Mouse (Mus musculus) ES-Bruce4 (cell line): Measurements from ENCODE around the gene Fxyd2. TPM values are rescaled to one million over a fixed set of nuclear protein-coding genes. Genes with fewer than 3 reads are reported as not detected.

ENCODE experiments used
- H3K27ac ChIP-seq: 2 replicates; pipeline ENCODE4 v1.5.1; 2012; ENCODE audit warnings: low read length, inconsistent platforms; ENCODE audit not compliant: insufficient read depth
- H3K27me3 ChIP-seq: 2 replicates; pipeline ENCODE4 v1.6.1; 2012; ENCODE audit warnings: mild to moderate bottlenecking, low read length, inconsistent platforms; ENCODE audit not compliant: control insufficient read depth, poor library complexity, insufficient read depth, severe bottlenecking
- H3K36me3 ChIP-seq: 2 replicates; pipeline ENCODE4 v1.6.1; 2012; ENCODE audit warnings: inconsistent platforms, mild to moderate bottlenecking, low read length, moderate library complexity; ENCODE audit not compliant: control insufficient read depth, poor library complexity, insufficient read depth, severe bottlenecking
- H3K4me1 ChIP-seq: one replicate; pipeline ENCODE4 v1.8.1; 2011; ENCODE audit warnings: low read length; ENCODE audit not compliant: control insufficient read depth, insufficient read depth
- H3K4me3 ChIP-seq: 2 replicates; pipeline ENCODE4 v1.5.1; 2011; ENCODE audit warnings: low read depth, mild to moderate bottlenecking, low read length
- H3K9ac ChIP-seq: 2 replicates; pipeline ENCODE4 v1.6.1; 2012; ENCODE audit warnings: low read depth, mild to moderate bottlenecking, inconsistent platforms; ENCODE audit not compliant: poor library complexity, severe bottlenecking
- H3K9me3 ChIP-seq: replicated peaks from 2 replicates; pipeline ENCODE4 v1.6.1; 2012; ENCODE audit warnings: mild to moderate bottlenecking, low read length, inconsistent platforms; ENCODE audit not compliant: control insufficient read depth, poor library complexity, insufficient read depth, severe bottlenecking
- CTCF ChIP-seq: IDR thresholded peaks from one replicate; pipeline ENCODE4 v1.8.1; 2011; ENCODE audit warnings: low read depth, low read length
- EP300 ChIP-seq: IDR thresholded peaks from 2 replicates; pipeline ENCODE4 v1.6.1; 2011; ENCODE audit warnings: low read depth, low read length; ENCODE audit not compliant: insufficient read depth
- POLR2A ChIP-seq: IDR thresholded peaks from one replicate; pipeline ENCODE4 v1.8.1; 2011; ENCODE audit warnings: low read length; ENCODE audit not compliant: insufficient read depth
- polyA plus RNA-seq: library from polyadenylated mRNA; stranded (reverse); fragments of >200 nt; gene quantifications from 2 replicates; pipeline ENCODE4 v1.2.4, GENCODE M21; 2011; ENCODE audit warnings: low read depth; ENCODE audit not compliant: missing spikeins, insufficient read depth, insufficient read length

Fxyd2 gene
- polyA plus RNA-seq, 1 experiment, result not detected

DNA sequence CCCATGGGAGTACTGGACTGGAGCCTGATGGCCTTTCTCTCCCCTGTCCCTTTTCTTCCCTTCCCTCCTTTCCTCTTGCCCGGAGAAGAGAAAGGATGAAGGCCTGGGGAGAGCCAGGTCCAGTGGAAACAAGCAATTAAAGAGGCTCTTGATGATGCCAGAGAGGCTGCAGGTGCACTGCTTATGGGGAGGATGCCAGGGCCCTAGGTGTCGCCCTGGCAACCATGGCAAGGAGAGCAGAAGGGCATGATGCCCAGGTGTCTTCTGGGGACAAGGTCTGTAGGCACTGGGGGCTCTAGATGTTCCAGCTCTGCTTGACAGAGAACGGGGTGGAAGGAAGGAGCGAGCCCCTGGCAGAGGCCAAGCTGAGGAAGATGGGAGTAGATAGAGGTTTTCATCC is 50.2 kb downstream of the Fxyd2 start:
- H3K27ac ChIP-seq, result no peak overlapping the region
- H3K4me3 ChIP-seq, result no peak overlapping the region
- H3K9ac ChIP-seq, result no peak overlapping the region
- H3K9me3 ChIP-seq, result no peaks in the 10 kb centered on the region
- no peaks in the 10 kb centered on the region for H3K36me3 ChIP-seq
- TF ChIP-seq CTCF, result no peak
- no peak for TF ChIP-seq POLR2A
- no peak for TF ChIP-seq EP300
- no peaks in the 10 kb centered on the region for H3K4me1 ChIP-seq
- no peaks in the 10 kb centered on the region for H3K27me3 ChIP-seq

DNA sequence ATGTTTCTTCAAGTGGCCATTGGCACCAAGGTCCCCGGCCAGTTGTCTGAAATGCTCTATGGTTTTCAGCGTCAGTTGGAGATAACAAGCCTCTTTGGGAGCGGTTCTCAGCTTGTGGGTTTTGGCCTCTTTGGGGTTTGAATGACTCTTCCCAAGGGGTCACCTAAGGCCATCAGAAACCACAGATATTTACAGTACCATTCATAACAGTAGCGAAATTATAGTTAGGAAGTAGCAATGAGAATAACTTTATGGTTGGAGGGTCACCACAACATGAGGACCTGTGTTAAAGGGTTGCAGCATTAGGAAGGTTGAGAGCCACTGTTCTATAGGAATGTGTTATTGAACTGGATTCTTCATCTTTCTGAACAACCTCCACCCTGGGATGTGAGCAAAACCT is 51.9 kb downstream of the Fxyd2 start:
- Histone ChIP-seq H3K4me3 (no peak overlapping the region), H3K27me3 (no peaks in the 10 kb centered on the region), H3K4me1 (no peaks in the 10 kb centered on the region), H3K36me3 (no peaks in the 10 kb centered on the region), H3K9me3 (no peaks in the 10 kb centered on the region), H3K9ac (no peak overlapping the region), H3K27ac (no peak overlapping the region)
- TF ChIP-seq EP300 (no peak), CTCF (no peak), POLR2A (no peak)

DNA sequence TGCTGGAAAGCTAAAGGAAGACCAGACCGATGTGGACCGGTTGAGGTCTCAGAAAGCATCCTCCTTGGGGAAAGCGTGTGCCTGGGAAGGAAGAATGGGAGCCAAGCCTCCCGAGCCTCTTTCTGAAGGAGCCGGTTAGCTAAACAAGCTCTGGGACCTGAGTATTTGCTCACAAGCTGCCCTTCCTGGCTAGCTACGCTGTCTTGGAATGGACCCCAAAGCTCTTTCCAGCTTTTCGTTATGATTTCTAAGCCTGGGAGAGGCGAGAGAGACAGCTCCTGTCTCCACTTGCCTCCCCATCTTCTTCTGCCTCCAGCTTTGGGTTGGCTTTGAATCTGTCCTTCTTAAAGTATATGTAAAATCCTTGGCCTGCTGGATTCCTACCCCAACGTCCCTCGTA is 54.6 kb downstream of the Fxyd2 start:
- Histone ChIP-seq H3K36me3 (no peaks in the 10 kb centered on the region), H3K4me1 (no peaks in the 10 kb centered on the region), H3K27ac (no peak overlapping the region), H3K9ac (no peak overlapping the region), H3K9me3 (no peaks in the 10 kb centered on the region), H3K27me3 (no peaks in the 10 kb centered on the region), H3K4me3 (no peak overlapping the region)
- TF ChIP-seq EP300 (no peak), POLR2A (no peak), CTCF (no peak)

DNA sequence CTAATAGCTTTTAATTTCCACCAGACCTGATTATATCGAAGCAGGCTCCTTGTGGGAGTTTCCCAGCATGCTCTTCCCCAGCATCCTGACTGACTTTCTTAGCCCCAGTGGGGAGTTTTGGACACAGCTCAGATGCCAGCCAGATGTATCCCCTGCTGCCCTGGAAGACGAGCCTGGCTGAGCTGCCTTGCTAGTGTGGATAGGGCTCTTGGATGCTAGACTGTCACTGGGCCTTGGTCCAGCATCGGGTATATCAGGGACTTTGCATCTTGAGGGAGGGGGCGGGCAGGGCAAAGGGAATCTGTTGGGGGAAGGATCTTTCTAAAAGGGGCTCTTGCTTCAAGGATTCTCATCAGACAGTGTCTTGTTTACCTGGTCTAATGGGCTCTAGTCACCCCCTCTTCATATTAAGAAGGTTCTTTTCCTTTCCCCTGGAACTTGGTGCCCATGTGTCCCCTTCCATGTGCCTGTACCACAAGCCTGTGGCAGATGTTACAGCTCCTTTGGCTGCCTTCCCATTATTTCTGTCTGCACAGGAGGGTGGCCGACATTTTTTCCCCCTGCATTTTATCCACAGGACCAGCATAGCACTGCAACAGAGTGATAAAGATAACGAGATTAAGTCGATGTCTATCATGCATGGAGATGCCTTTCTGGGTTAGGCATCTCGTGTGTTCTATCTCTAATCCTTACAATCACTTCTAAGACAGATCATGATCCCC is 55.6 kb downstream of the Fxyd2 start:
- H3K4me1 ChIP-seq, result no peaks in the 10 kb centered on the region
- H3K4me3 ChIP-seq, result no peak overlapping the region
- no peaks in the 10 kb centered on the region for H3K9me3 ChIP-seq
- no peak overlapping the region for H3K9ac ChIP-seq
- no peak overlapping the region for H3K27ac ChIP-seq
- TF ChIP-seq EP300 (no peak), POLR2A (no peak), CTCF (no peak)
- H3K27me3 ChIP-seq, result no peaks in the 10 kb centered on the region
- no peaks in the 10 kb centered on the region for H3K36me3 ChIP-seq

DNA sequence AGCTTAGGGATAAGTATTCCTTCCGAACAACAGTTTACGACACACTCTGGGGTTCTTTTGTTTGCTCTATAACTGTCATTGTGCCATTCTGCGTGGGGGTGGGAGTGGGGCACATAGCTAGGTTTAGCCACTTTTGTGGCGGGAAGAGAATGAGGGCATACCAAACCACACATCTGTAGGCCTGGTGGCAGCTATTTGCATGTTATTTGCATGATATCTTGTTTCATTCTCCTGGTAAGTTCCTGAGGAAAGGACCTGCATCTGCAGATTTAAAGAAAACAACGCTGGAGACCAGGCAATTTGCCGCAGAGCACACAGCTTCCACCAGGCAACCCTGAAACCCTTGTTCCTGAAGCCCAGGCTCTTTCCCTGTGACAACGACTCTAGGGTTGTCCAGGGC is 57.7 kb downstream of the Fxyd2 start:
- H3K36me3 ChIP-seq, result no peaks in the 10 kb centered on the region
- TF ChIP-seq EP300, result no peak
- TF ChIP-seq POLR2A, result no peak
- TF ChIP-seq CTCF, result no peak
- H3K9ac ChIP-seq, result no peak overlapping the region
- H3K27me3 ChIP-seq, result no peaks in the 10 kb centered on the region
- no peak overlapping the region for H3K27ac ChIP-seq
- H3K4me3 ChIP-seq, result no peak overlapping the region
- no peaks in the 10 kb centered on the region for H3K4me1 ChIP-seq
- H3K9me3 ChIP-seq, result no peaks in the 10 kb centered on the region

DNA sequence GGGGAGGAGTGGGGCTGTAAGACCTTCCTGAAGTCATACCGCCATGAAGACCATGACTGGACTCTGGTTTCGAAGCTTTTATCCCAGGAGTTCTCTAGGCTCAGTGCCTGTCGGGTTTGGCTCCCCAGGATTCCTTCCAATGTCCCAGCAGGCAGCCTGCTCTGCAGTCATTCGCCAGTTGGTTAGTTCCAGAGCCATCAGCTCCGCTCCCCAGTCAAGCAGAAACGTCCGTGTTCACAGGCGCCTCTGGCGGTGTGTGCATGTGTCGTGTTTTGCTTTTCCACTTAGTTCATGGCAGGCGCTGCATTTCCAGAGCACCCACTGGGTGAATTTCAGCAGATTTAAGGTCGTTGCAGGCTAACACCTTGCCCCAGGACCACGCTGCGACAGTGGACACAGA is 58.9 kb downstream of the Fxyd2 start:
- Histone ChIP-seq H3K27ac (no peak overlapping the region), H3K4me3 (no peak overlapping the region)
- no peak for TF ChIP-seq EP300
- TF ChIP-seq POLR2A, result no peak
- no peak for TF ChIP-seq CTCF

More for the DNA sequence above, 58.9 kb downstream of the Fxyd2 start:
- Histone ChIP-seq H3K4me1 (no peaks in the 10 kb centered on the region), H3K9me3 (no peaks in the 10 kb centered on the region), H3K27me3 (no peaks in the 10 kb centered on the region), H3K36me3 (no peaks in the 10 kb centered on the region), H3K9ac (no peak overlapping the region)

Other genes starting within 250 kb of the Fxyd2 start
- gene BC049352, start 217.7 kb upstream of the Fxyd2 start, polyA plus RNA-seq, result not detected in 2 replicates
- 0.52 TPM in 1 of 2 replicates, not detected in the other for gene Tmprss4, start 195.6 kb upstream of the Fxyd2 start, polyA plus RNA-seq
- gene Il10ra, start 130.5 kb upstream of the Fxyd2 start, polyA plus RNA-seq, result 0.24 TPM in 1 of 2 replicates, not detected in the other
- 1.9 and 2.8 TPM in 2 replicates for gene Tmprss13, start 80.6 kb upstream of the Fxyd2 start, polyA plus RNA-seq
- gene Fxyd6, start 29.5 kb upstream of the Fxyd2 start, polyA plus RNA-seq, result 88.6 and 89.9 TPM in 2 replicates
- gene Dscaml1, start 27.0 kb downstream of the Fxyd2 start, polyA plus RNA-seq, result 3.8 and 4.0 TPM in 2 replicates